Mouse (Mus musculus): ENCODE data around the gene Mbl2. TPM values are rescaled to one million over a fixed set of nuclear protein-coding genes. Genes with fewer than 3 reads are reported as not detected.

Gene Mbl2
- polyA plus RNA-seq, 1 experiment from 2014 or later: not detected

GRCm38 (mm10) chr19:30256339-30256738, 23.6 kb downstream of the Mbl2 start:
- Histone ChIP-seq H3K4me1 (ENCODE audit: control insufficient read depth, insufficient read depth, low read length) (no peaks in the 10 kb centered on the region), H3K4me3 (ENCODE audit: low read depth, low read length) (no peak overlapping the region), H3K9ac (ENCODE audit: low read length) (no peak overlapping the region), H3K27ac (ENCODE audit: low read depth, low read length) (no peak overlapping the region), H3K36me3 (ENCODE audit: control insufficient read depth, insufficient read depth, low read length) (no peaks in the 10 kb centered on the region), H3K27me3 (ENCODE audit: control insufficient read depth, insufficient read depth, low read length) (no peaks in the 10 kb centered on the region), H3K4me2 (no peak overlapping the region), H3K9me3 (ENCODE audit: control insufficient read depth, low read length) (no peaks in the 10 kb centered on the region)
- ATAC-seq (ENCODE audit: low FRiP score): no peak
- 60% methylated on average over 6 of the region's 6 CpGs for WGBS
- no peak for DNase-seq (ENCODE audit: low spot score, missing footprints)

DNA sequence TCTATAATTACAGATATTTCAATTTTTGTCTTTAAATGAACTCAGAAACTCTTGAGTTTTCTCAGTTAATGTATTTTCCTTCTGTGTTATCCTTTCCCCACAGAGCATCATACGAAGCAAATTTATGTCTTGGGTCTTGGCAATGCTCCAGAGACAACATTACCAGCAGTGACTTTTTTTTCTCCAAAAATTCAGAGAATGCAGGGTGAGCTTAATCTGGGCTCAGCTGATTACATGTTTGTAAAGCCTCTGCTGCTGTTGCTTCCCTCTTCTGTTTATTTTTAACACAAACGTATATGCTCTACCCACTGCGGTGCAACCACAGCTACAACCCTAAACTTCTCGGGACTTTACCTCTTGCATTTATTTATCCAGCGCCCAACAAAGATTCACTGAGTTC, 48.4 kb downstream of the Mbl2 start:
- H3K9me3 ChIP-seq (ENCODE audit: control insufficient read depth, low read length): no peaks in the 10 kb centered on the region
- H3K27ac ChIP-seq (ENCODE audit: low read depth, low read length): no peak overlapping the region
- DNase-seq (ENCODE audit: low spot score, missing footprints) (no peak), ATAC-seq (ENCODE audit: low FRiP score) (no peak)
- H3K36me3 ChIP-seq (ENCODE audit: control insufficient read depth, insufficient read depth, low read length): no peaks in the 10 kb centered on the region
- H3K9ac ChIP-seq (ENCODE audit: low read length): no peak overlapping the region
- no peaks in the 10 kb centered on the region for H3K27me3 ChIP-seq (ENCODE audit: control insufficient read depth, insufficient read depth, low read length)
- WGBS: 79% methylated on average over 5 of the region's 5 CpGs
- H3K4me1 ChIP-seq (ENCODE audit: control insufficient read depth, insufficient read depth, low read length): no peaks in the 10 kb centered on the region
- no peak overlapping the region for H3K4me2 ChIP-seq
- no peak overlapping the region for H3K4me3 ChIP-seq (ENCODE audit: low read depth, low read length)

DNA sequence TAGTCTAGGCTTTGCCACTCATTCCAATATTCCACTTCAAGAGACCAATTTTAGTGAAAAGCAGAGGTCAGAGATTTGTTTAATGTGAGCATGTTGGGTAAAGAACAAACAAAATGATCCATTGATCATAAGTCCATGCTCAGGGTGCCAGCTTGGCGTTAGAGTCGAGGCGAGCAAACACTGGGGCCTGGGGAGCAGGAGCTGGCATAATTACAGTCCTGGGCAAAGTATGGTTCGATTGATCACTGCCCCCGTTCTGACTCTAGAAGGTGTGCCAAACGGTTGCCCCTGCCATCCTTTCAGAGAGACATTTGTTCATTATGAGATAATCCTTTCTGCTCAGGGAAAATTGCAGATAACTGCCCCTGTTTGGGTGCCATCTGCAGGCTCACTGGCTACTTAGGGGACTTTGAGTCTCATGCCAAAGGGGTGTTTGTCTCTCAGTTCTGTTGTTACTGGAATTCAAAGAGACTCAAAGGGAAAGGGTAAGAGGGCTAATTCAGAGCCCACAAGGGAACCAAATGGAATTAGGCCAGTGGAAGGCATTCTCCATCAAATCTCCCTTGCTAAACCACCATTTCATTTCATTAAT, 55.3 kb downstream of the Mbl2 start:
- Histone ChIP-seq H3K36me3 (ENCODE audit: control insufficient read depth, insufficient read depth, low read length) (no peaks in the 10 kb centered on the region), H3K9me3 (ENCODE audit: control insufficient read depth, low read length) (no peaks in the 10 kb centered on the region), H3K27ac (ENCODE audit: low read depth, low read length) (no peak overlapping the region), H3K27me3 (ENCODE audit: control insufficient read depth, insufficient read depth, low read length) (no peaks in the 10 kb centered on the region), H3K4me2 (no peak overlapping the region), H3K9ac (ENCODE audit: low read length) (no peak overlapping the region), H3K4me1 (ENCODE audit: control insufficient read depth, insufficient read depth, low read length) (no peaks in the 10 kb centered on the region), H3K4me3 (ENCODE audit: low read depth, low read length) (no peak overlapping the region)
- DNase-seq (ENCODE audit: low spot score, missing footprints) (no peak), ATAC-seq (ENCODE audit: low FRiP score) (no peak)
- WGBS: 88% methylated on average over 6 of the region's 6 CpGs

Small RNAs within 50 kb of the gene (microRNA-seq; reads per million reads assigned to microRNA genes)
- gene Gm24108: not detected

Other genes with a start within 250 kb of the Mbl2 start
- gene Trpd52l3, start 229.2 kb upstream of the Mbl2 start, polyA plus RNA-seq (2014; fragmentation: Nextera tagmentation; extraction: Ambion mirVana): not detected in 2 replicates
- 80.3 and 85.2 TPM in 2 replicates for gene Uhrf2, start 202.4 kb upstream of the Mbl2 start, polyA plus RNA-seq (2014; fragmentation: Nextera tagmentation; extraction: Ambion mirVana)
- gene Gldc, start 57.5 kb upstream of the Mbl2 start, polyA plus RNA-seq (2014; fragmentation: Nextera tagmentation; extraction: Ambion mirVana): 18.2 and 20.3 TPM in 2 replicates

Measured in midbrain, embryonic 11.5 days (tissue).